Mouse (Mus musculus) liver, embryonic 14.5 days (tissue): ENCODE results near the gene Dynlrb2. TPM values are rescaled to one million over a fixed set of nuclear protein-coding genes. Genes with fewer than 3 reads are reported as not detected.

Source experiments
- ATAC-seq: fragments of 200-750 bp; cut with Nextera tagmentation; 2 replicates; pipeline ENCODE4 v1.8.0; 2017; ENCODE audit warnings: moderate number of reproducible peaks, mild to moderate bottlenecking, moderate library complexity; ENCODE audit not compliant: insufficient read depth
- DNase-seq, 3 experiments: peaks; one replicate each; pipeline ENCODE4 v3.0.0-alpha.2; 2012 to 2013; ENCODE audit warnings: low read depth in 3 of 3, low spot score in 3 of 3
- H3K27ac ChIP-seq: fragments of 300-500 bp; sonication (generic); 2 replicates; pipeline ENCODE4 v1.5.1; 2014; ENCODE audit warnings: moderate library complexity, mild to moderate bottlenecking, control low read depth, inconsistent platforms
- H3K27me3 ChIP-seq: fragments of 300-500 bp; sonication (generic); 2 replicates; pipeline ENCODE4 v1.6.1; 2014; ENCODE audit warnings: mild to moderate bottlenecking, low read length, moderate library complexity; ENCODE audit not compliant: control insufficient read depth, insufficient read depth
- H3K36me3 ChIP-seq: fragments of 300-500 bp; sonication (generic); replicated peaks from 2 replicates; pipeline ENCODE4 v1.6.1; 2014; ENCODE audit warnings: low read depth; ENCODE audit not compliant: control insufficient read depth, insufficient read depth
- H3K4me1 ChIP-seq, 2 experiments: fragments of 200-500 bp in 1 of 2; fragments of 300-500 bp in 1 of 2; sonication (generic) in 1 of 2; replicated peaks; 2 replicates each; pipeline ENCODE4 v1.6.1; 2012 to 2014; ENCODE audit warnings: antibody characterized with exemption in 1 of 2, inconsistent platforms in 1 of 2, low read length in 1 of 2; ENCODE audit not compliant: control insufficient read depth in 2 of 2, insufficient read depth in 2 of 2
- H3K4me2 ChIP-seq: fragments of 300-500 bp; sonication (generic); 2 replicates; pipeline ENCODE4 v1.6.1; 2014; ENCODE audit warnings: low read depth, mild to moderate bottlenecking, control low read depth, moderate library complexity
- H3K4me3 ChIP-seq, 2 experiments: fragments of 200-500 bp in 1 of 2; fragments of 300-500 bp in 1 of 2; sonication (generic) in 1 of 2; 2 replicates each; pipeline ENCODE4 v1.5.1; 2012 to 2014; ENCODE audit warnings: low read depth in 2 of 2, low read length in 2 of 2, mild to moderate bottlenecking in 2 of 2, control low read depth in 1 of 2, inconsistent platforms in 1 of 2, moderate library complexity in 1 of 2; ENCODE audit not compliant: insufficient read depth in 1 of 2
- H3K9ac ChIP-seq: fragments of 300-500 bp; sonication (generic); replicated peaks from 2 replicates; pipeline ENCODE4 v1.6.1; 2014; ENCODE audit warnings: mild to moderate bottlenecking, control low read depth, moderate library complexity
- H3K9me3 ChIP-seq: fragments of 300-500 bp; sonication (generic); 2 replicates; pipeline ENCODE4 v1.6.1; 2016; ENCODE audit warnings: low read length, mixed read lengths; ENCODE audit not compliant: control insufficient read depth
- CTCF ChIP-seq: IDR thresholded peaks from 2 replicates; pipeline ENCODE4 v1.5.1; 2016; ENCODE audit warnings: antibody characterized with exemption, low read depth, control low read depth
- EP300 ChIP-seq: IDR thresholded peaks from 2 replicates; pipeline ENCODE4 v1.6.1; 2016; ENCODE audit warnings: antibody characterized with exemption, low read depth
- WGBS: fragments of 180-500 bp; shearing (Covaris S2); extraction: QIAGEN DNeasy Blood & Tissue Kit; methylation state at CpG from one replicate; pipeline ENCODE4 v1.1.7; 2014; ENCODE audit not compliant: insufficient replicate concordance; 5-methylcytosine and 5-hydroxymethylcytosine counted together
- polyA plus RNA-seq, 2 experiments: library from polyadenylated mRNA; depleted of rRNA in 1 of 2; stranded (reverse) in 1 of 2; unstranded in 1 of 2; fragments of >200 nt; fragmentation: Nextera tagmentation in 1 of 2; extraction: Ambion mirVana in 1 of 2; gene quantifications; 2 replicates each; pipeline versions ENCODE4 v1.2.1 to v1.2.3; 2012 to 2014

Gene Dynlrb2
- polyA plus RNA-seq, 2 experiments, result not detected

GRCm38 (mm10) chr8:116488546-116488945, 16.2 kb upstream of the Dynlrb2 start:
- Histone ChIP-seq H3K36me3 (no peaks in the 10 kb centered on the region), H3K9ac (no peak overlapping the region), H3K4me2 (no peak overlapping the region), H3K27ac (no peak overlapping the region), H3K4me3 (no peak overlapping the region), H3K4me1 (no peaks in the 10 kb centered on the region), H3K27me3 (no peaks in the 10 kb centered on the region), H3K9me3 (no peaks in the 10 kb centered on the region)
- no peak for TF ChIP-seq EP300
- 32% methylated on average over 2 of the region's 2 CpGs for WGBS
- DNase-seq, result no peak
- no peak for ATAC-seq

- DNase-seq, result no peak
These were observed 4.5 kb upstream of the Dynlrb2 start for GRCm38 (mm10) chr8:116500057-116500809.

GRCm38 (mm10) chr8:116508721-116509120, 3.9 kb downstream of the Dynlrb2 start:
- H3K27ac ChIP-seq, result no peak overlapping the region
- ATAC-seq (no peak), DNase-seq (no peak)
- H3K4me2 ChIP-seq, result no peak overlapping the region
- H3K36me3 ChIP-seq, result no peaks in the 10 kb centered on the region
- TF ChIP-seq EP300 (no peak), CTCF (no peak)
- no peaks in the 10 kb centered on the region for H3K9me3 ChIP-seq
- no peak overlapping the region for H3K9ac ChIP-seq
- H3K4me1 ChIP-seq, result peaks cover 0 to 3% of the 10 kb centered on the region in 2 experiments; a peak in 1 of 4 replicates
- no peak overlapping the region for H3K4me3 ChIP-seq
- H3K27me3 ChIP-seq, result no peaks in the 10 kb centered on the region
- 45% methylated on average over 5 of the region's 5 CpGs for WGBS

More at GRCm38 (mm10) chr8:116500057-116500809, 4.5 kb upstream of the Dynlrb2 start:
- H3K36me3 ChIP-seq, result no peaks in the 10 kb centered on the region
- H3K4me2 ChIP-seq, result no peak overlapping the region
- peaks cover 0 to 3% of the 10 kb centered on the region in 2 experiments; a peak in 1 of 4 replicates for H3K4me1 ChIP-seq
- TF ChIP-seq EP300 (no peak), CTCF (no peak)
- no peak overlapping the region for H3K9ac ChIP-seq
- no peak overlapping the region for H3K27ac ChIP-seq
- no peak overlapping the region for H3K4me3 ChIP-seq
- ATAC-seq, result no peak
- no peaks in the 10 kb centered on the region for H3K9me3 ChIP-seq
- H3K27me3 ChIP-seq, result no peaks in the 10 kb centered on the region
- 54% methylated on average over 7 of the region's 7 CpGs for WGBS

GRCm38 (mm10) chr8:116509247-116509646, 4.5 kb downstream of the Dynlrb2 start:
- Histone ChIP-seq H3K4me1 (peaks cover 0 to 3% of the 10 kb centered on the region in 2 experiments; a peak in 1 of 4 replicates), H3K4me2 (no peak overlapping the region), H3K9ac (no peak overlapping the region), H3K9me3 (no peaks in the 10 kb centered on the region), H3K36me3 (no peaks in the 10 kb centered on the region), H3K4me3 (no peak overlapping the region), H3K27ac (no peak overlapping the region), H3K27me3 (no peaks in the 10 kb centered on the region)
- no peak for ATAC-seq
- WGBS, result 39% methylated on average over 3 of the region's 3 CpGs
- TF ChIP-seq CTCF (no peak), EP300 (no peak)
- DNase-seq, result no peak

- no peaks in the 10 kb centered on the region for H3K27me3 ChIP-seq
- no peak overlapping the region for H3K4me3 ChIP-seq
- H3K4me1 ChIP-seq, result no peaks in the 10 kb centered on the region
- no peak overlapping the region for H3K9ac ChIP-seq
- ATAC-seq (no peak), DNase-seq (no peak)
- TF ChIP-seq CTCF (no peak), EP300 (no peak)
- H3K4me2 ChIP-seq, result no peak overlapping the region
- H3K27ac ChIP-seq, result no peak overlapping the region
- no peaks in the 10 kb centered on the region for H3K36me3 ChIP-seq
- 69% methylated on average over 5 of the region's 5 CpGs for WGBS
- no peaks in the 10 kb centered on the region for H3K9me3 ChIP-seq
These were observed 14.9 kb downstream of the Dynlrb2 start for GRCm38 (mm10) chr8:116519676-116520075.
